Mouse (Mus musculus) CD8-positive naive resting alpha-beta T cell, adult 2 months (primary cell): ENCODE results near the gene Ydjc.

Experiments
- DNase-seq, 2 experiments: peaks; one replicate each; pipeline ENCODE4 v3.0.0; 2022; ENCODE audit warnings: low read depth in 2 of 2, low spot score in 2 of 2

Ydjc gene

GRCm38 (mm10) chr16:17144339-17144738 lies at the start of gene Ydjc:
TSS of gene Ydjc (plus strand) at chr16:17144621.
- DNase-seq = no peak

GRCm38 (mm10) chr16:17096938-17097337 lies 47.5 kb upstream of the Ydjc start:
- DNase-seq = no peak

- DNase-seq = no peak
These were observed 41.7 kb upstream of the Ydjc start for GRCm38 (mm10) chr16:17102630-17103220.

GRCm38 (mm10) chr16:17104600-17104999 lies 39.8 kb upstream of the Ydjc start:
- DNase-seq = no peak

GRCm38 (mm10) chr16:17110771-17111743 lies 33.4 kb upstream of the Ydjc start, which contains the start of gene Ppil2:
TSS of gene Ppil2 (minus strand) at chr16:17111257.
- DNase-seq = peak; percentile 47 to 61

GRCm38 (mm10) chr16:17117309-17117799 lies 27.1 kb upstream of the Ydjc start:
- DNase-seq = no peak

- DNase-seq = no peak
These were observed 22.9 kb upstream of the Ydjc start for GRCm38 (mm10) chr16:17121569-17121968.

- no peak for DNase-seq
These were observed 20.1 kb upstream of the Ydjc start for GRCm38 (mm10) chr16:17124119-17124870.

GRCm38 (mm10) chr16:17124871-17125520 lies 19.4 kb upstream of the Ydjc start, which contains the start of gene 2610318N02Rik:
TSS of gene 2610318N02Rik (minus strand) at chr16:17125167.
- DNase-seq = peak; percentile 27 to 31

- peak; percentile 52 to 59 for DNase-seq
These were observed 17.1 kb upstream of the Ydjc start for GRCm38 (mm10) chr16:17127292-17127691.

- peak; percentile 29 for DNase-seq
These were observed 13.0 kb upstream of the Ydjc start for GRCm38 (mm10) chr16:17131191-17132088.

- DNase-seq = peak; percentile 93 to 96
These were observed 12.1 kb upstream of the Ydjc start, which contains the start of gene Sdf2l1 for GRCm38 (mm10) chr16:17132089-17132905. TSS of gene Sdf2l1 (minus strand) at chr16:17132383.

GRCm38 (mm10) chr16:17132906-17133200 lies 11.6 kb upstream of the Ydjc start:
- DNase-seq = no peak

- DNase-seq = no peak
These were observed 7.1 kb upstream of the Ydjc start for GRCm38 (mm10) chr16:17137355-17137754.

GRCm38 (mm10) chr16:17146772-17147235 lies 2.4 kb downstream of the Ydjc start, which contains the start of gene Ccdc116:
TSS of gene Ccdc116 (minus strand) at chr16:17147229.
- DNase-seq = peak; percentile 70 to 77

GRCm38 (mm10) chr16:17147391-17147929 lies 3.0 kb downstream of the Ydjc start:
- DNase-seq = peak in 1 of 2 experiments; percentile 20

- peak in 1 of 2 experiments; percentile 19 for DNase-seq
These were observed 3.7 kb downstream of the Ydjc start for GRCm38 (mm10) chr16:17148084-17148483.

GRCm38 (mm10) chr16:17150520-17151258 lies 6.3 kb downstream of the Ydjc start:
- no peak for DNase-seq
